Mouse (Mus musculus) MEL (cell line): ENCODE measurements around the gene Tax1bp1.

Experiments used
- CTCF ChIP-seq, 3 experiments: IDR thresholded peaks in 2 of 3; conservative IDR thresholded peaks in 1 of 3; 2 replicates each; pipeline ENCODE4 v1.5.1; 2011 to 2012; ENCODE audit warnings: low read length in 3 of 3, low read depth in 2 of 3, mild to moderate bottlenecking in 2 of 3, improper control_type of control experiment in 1 of 3, inconsistent platforms in 1 of 3, mixed read lengths in 1 of 3, moderate library complexity in 1 of 3; ENCODE audit not compliant: control insufficient read depth in 1 of 3, insufficient read depth in 1 of 3, poor library complexity in 1 of 3, severe bottlenecking in 1 of 3
- ELF1 ChIP-seq: IDR thresholded peaks from 2 replicates; pipeline ENCODE4 v1.6.1; 2014; ENCODE audit warnings: low read depth, mild to moderate bottlenecking, inconsistent platforms, low read length, improper control_type of control experiment, moderate library complexity
- KAT2A ChIP-seq: conservative IDR thresholded peaks from 2 replicates; pipeline ENCODE4 v1.6.1; 2012; ENCODE audit warnings: low read depth, low read length, improper control_type of control experiment, inconsistent platforms
- MYB ChIP-seq: IDR thresholded peaks from 2 replicates; pipeline ENCODE4 v1.6.1; 2011; ENCODE audit warnings: mild to moderate bottlenecking, low read depth, low read length, improper control_type of control experiment
- NELFE ChIP-seq: IDR thresholded peaks from 2 replicates; pipeline ENCODE4 v1.6.1; 2011; ENCODE audit warnings: low read depth, low read length, improper control_type of control experiment
- POLR2A ChIP-seq, 2 experiments: IDR thresholded peaks; 2 replicates each; pipeline ENCODE4 v1.6.1; 2011 to 2012; ENCODE audit warnings: low read length in 2 of 2, mild to moderate bottlenecking in 2 of 2, control low read depth in 1 of 2, improper control_type of control experiment in 1 of 2, low read depth in 1 of 2, moderate library complexity in 1 of 2; ENCODE audit not compliant: control insufficient read depth in 1 of 2, insufficient read depth in 1 of 2, poor library complexity in 1 of 2
- RCOR1 ChIP-seq: IDR thresholded peaks from 2 replicates; pipeline ENCODE4 v1.6.1; 2012; ENCODE audit warnings: low read depth, mild to moderate bottlenecking, inconsistent platforms, low read length, improper control_type of control experiment
- TAL1 ChIP-seq: IDR thresholded peaks from 2 replicates; pipeline ENCODE4 v1.6.1; 2012; ENCODE audit warnings: mild to moderate bottlenecking, inconsistent platforms, low read length, moderate library complexity, mixed read lengths
- ZNF384 ChIP-seq: IDR thresholded peaks from 2 replicates; pipeline ENCODE4 v1.6.1; 2012; ENCODE audit warnings: low read depth, mild to moderate bottlenecking, inconsistent platforms, low read length, improper control_type of control experiment

DNA sequence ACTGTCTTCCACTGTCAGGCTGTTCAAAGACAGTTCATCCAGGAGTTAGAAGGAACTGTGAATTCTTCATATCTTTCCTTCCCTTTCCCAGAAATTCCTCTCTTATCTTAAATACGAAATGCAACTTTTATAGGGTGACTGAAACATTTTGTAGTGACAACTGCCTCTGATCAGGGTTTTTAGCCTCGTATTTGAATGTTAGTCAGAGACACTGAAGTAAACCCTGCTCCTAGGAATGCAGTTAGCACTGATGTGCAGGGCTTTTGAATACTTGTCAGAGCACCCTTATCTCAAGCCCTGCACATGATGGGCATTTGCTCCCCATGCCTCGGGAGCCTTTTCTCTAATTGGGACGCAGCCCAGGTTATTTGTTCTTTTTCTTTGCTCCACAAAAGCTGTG is 16.8 kb downstream of the Tax1bp1 start:
- TF ChIP-seq NELFE (no peak), CTCF (IDR thresholded peaks at IDR 0.05 in 2 of 3, conservative IDR thresholded peaks at IDR 0.05 in 1 of 3; ENCODE audit: control insufficient read depth in 1 of 3, insufficient read depth in 1 of 3, low read depth in 2 of 3, low read length in 3 of 3, poor library complexity in 1 of 3, severe bottlenecking in 1 of 3) (no peak), TAL1 (no peak), POLR2A (IDR thresholded peaks at IDR 0.05; ENCODE audit: control insufficient read depth in 1 of 2, insufficient read depth in 1 of 2, low read depth in 1 of 2, low read length in 2 of 2, poor library complexity in 1 of 2) (no peak), ELF1 (no peak), KAT2A (no peak), MYB (no peak), RCOR1 (no peak), ZNF384 (no peak)
